Mouse (Mus musculus) megakaryocyte, embryonic 14.5 days (primary cell): ENCODE data around the gene Smox.

Experiments
- FLI1 ChIP-seq: IDR thresholded peaks from 2 replicates; pipeline ENCODE4 v1.6.1; 2012; ENCODE audit warnings: low read length, inconsistent platforms, mixed read lengths
- GATA1 ChIP-seq: IDR thresholded peaks from 3 replicates; pipeline ENCODE4 v1.6.1; 2012; ENCODE audit warnings: mixed read lengths, low read length, inconsistent platforms, borderline replicate concordance

- TF ChIP-seq FLI1: no peak
- no peak for TF ChIP-seq GATA1
These were observed 43.9 kb downstream of the Smox start for GRCm38 (mm10) chr2:131535168-131535567.
